Mouse (Mus musculus): ENCODE results near the gene Fam20a. TPM values are rescaled to one million over a fixed set of nuclear protein-coding genes. Genes with fewer than 3 reads are reported as not detected.

Gene Fam20a
- polyA plus RNA-seq (2016; fragmentation: Nextera tagmentation; extraction: Ambion mirVana), result 0.13 and 0.25 TPM in 2 replicates

- peaks cover 54% of the 10 kb centered on the region for H3K4me1 ChIP-seq
- peak within 1 kb of the TSS; percentile 5; the same call in 1 of the 2 replicates for H3K27ac ChIP-seq
- peaks cover 40% of the 10 kb centered on the region for H3K27me3 ChIP-seq (ENCODE audit: low read depth, poor library complexity, severe bottlenecking)
- no peaks in the 10 kb centered on the region for H3K9me3 ChIP-seq (replicated peaks)
- WGBS, result 1% methylated on average over 31 of the region's 31 CpGs
- peak within 1 kb of the TSS; percentile 58 for H3K4me3 ChIP-seq
- no peaks in the 10 kb centered on the region for H3K36me3 ChIP-seq
- DNase-seq (ENCODE audit: low spot score), result peak; percentile 66
Observed at GRCm38 (mm10) chr11:109721781-109722446, at the start of gene Fam20a. Fam20a (minus strand) TSS chr11:109722279.

- no peaks in the 10 kb centered on the region for H3K27me3 ChIP-seq (ENCODE audit: low read depth, poor library complexity, severe bottlenecking)
- no peaks in the 10 kb centered on the region for H3K4me1 ChIP-seq
- H3K27ac ChIP-seq, result no peak overlapping the region
- no peak for DNase-seq (ENCODE audit: low spot score)
- no peak overlapping the region for H3K4me3 ChIP-seq
- no peaks in the 10 kb centered on the region for H3K9me3 ChIP-seq (replicated peaks)
- H3K36me3 ChIP-seq, result no peaks in the 10 kb centered on the region
- WGBS, result 79% methylated on average over 1 of the region's 1 CpGs
Observed at GRCm38 (mm10) chr11:109771381-109771780, 49.3 kb upstream of the Fam20a start.

GRCm38 (mm10) chr11:109770185-109770584 is 48.1 kb upstream of the Fam20a start:
- Histone ChIP-seq H3K4me3 (no peak overlapping the region), H3K36me3 (no peaks in the 10 kb centered on the region), H3K27ac (no peak overlapping the region), H3K4me1 (no peaks in the 10 kb centered on the region), H3K9me3 (replicated peaks) (no peaks in the 10 kb centered on the region), H3K27me3 (ENCODE audit: low read depth, poor library complexity, severe bottlenecking) (no peaks in the 10 kb centered on the region)
- 85% methylated on average over 14 of the region's 14 CpGs for WGBS
- no peak for DNase-seq (ENCODE audit: low spot score)

GRCm38 (mm10) chr11:109769091-109769490 is 47.0 kb upstream of the Fam20a start:
- Histone ChIP-seq H3K4me3 (no peak overlapping the region), H3K36me3 (no peaks in the 10 kb centered on the region), H3K27ac (no peak overlapping the region), H3K27me3 (ENCODE audit: low read depth, poor library complexity, severe bottlenecking) (no peaks in the 10 kb centered on the region), H3K4me1 (no peaks in the 10 kb centered on the region), H3K9me3 (replicated peaks) (no peaks in the 10 kb centered on the region)
- DNase-seq (ENCODE audit: low spot score), result no peak
- WGBS, result 75% methylated on average over 5 of the region's 5 CpGs

- 91% methylated on average over 7 of the region's 7 CpGs for WGBS
- Histone ChIP-seq H3K27ac (no peak overlapping the region), H3K4me1 (no peaks in the 10 kb centered on the region), H3K4me3 (no peak overlapping the region), H3K9me3 (replicated peaks) (no peaks in the 10 kb centered on the region), H3K36me3 (no peaks in the 10 kb centered on the region), H3K27me3 (ENCODE audit: low read depth, poor library complexity, severe bottlenecking) (no peaks in the 10 kb centered on the region)
- no peak for DNase-seq (ENCODE audit: low spot score)
Observed at GRCm38 (mm10) chr11:109760063-109760462, 38.0 kb upstream of the Fam20a start.

- no peaks in the 10 kb centered on the region for H3K27me3 ChIP-seq (ENCODE audit: low read depth, poor library complexity, severe bottlenecking)
- no peak for DNase-seq (ENCODE audit: low spot score)
- H3K36me3 ChIP-seq, result no peaks in the 10 kb centered on the region
- WGBS, result 97% methylated on average over 2 of the region's 2 CpGs
- H3K4me1 ChIP-seq, result no peaks in the 10 kb centered on the region
- no peak overlapping the region for H3K4me3 ChIP-seq
- H3K27ac ChIP-seq, result no peak overlapping the region
- no peaks in the 10 kb centered on the region for H3K9me3 ChIP-seq (replicated peaks)
Observed at GRCm38 (mm10) chr11:109758616-109759215, 36.6 kb upstream of the Fam20a start.

GRCm38 (mm10) chr11:109754105-109754602 is 32.1 kb upstream of the Fam20a start:
- H3K4me1 ChIP-seq, result peaks cover 10% of the 10 kb centered on the region
- H3K4me3 ChIP-seq, result no peak overlapping the region
- no peaks in the 10 kb centered on the region for H3K9me3 ChIP-seq (replicated peaks)
- WGBS, result 82% methylated on average over 7 of the region's 7 CpGs
- no peaks in the 10 kb centered on the region for H3K36me3 ChIP-seq
- H3K27me3 ChIP-seq (ENCODE audit: low read depth, poor library complexity, severe bottlenecking), result no peaks in the 10 kb centered on the region
- no peak for DNase-seq (ENCODE audit: low spot score)
- H3K27ac ChIP-seq, result no peak overlapping the region

GRCm38 (mm10) chr11:109751636-109752603 is 29.8 kb upstream of the Fam20a start:
- H3K9me3 ChIP-seq (replicated peaks), result no peaks in the 10 kb centered on the region
- no peaks in the 10 kb centered on the region for H3K27me3 ChIP-seq (ENCODE audit: low read depth, poor library complexity, severe bottlenecking)
- H3K27ac ChIP-seq, result no peak overlapping the region
- H3K36me3 ChIP-seq, result no peaks in the 10 kb centered on the region
- no peak for DNase-seq (ENCODE audit: low spot score)
- 46% methylated on average over 12 of the region's 12 CpGs for WGBS
- peaks cover 10% of the 10 kb centered on the region for H3K4me1 ChIP-seq
- H3K4me3 ChIP-seq, result no peak overlapping the region

- no peaks in the 10 kb centered on the region for H3K27me3 ChIP-seq (ENCODE audit: low read depth, poor library complexity, severe bottlenecking)
- H3K36me3 ChIP-seq, result no peaks in the 10 kb centered on the region
- 87% methylated on average over 4 of the region's 4 CpGs for WGBS
- H3K27ac ChIP-seq, result no peak overlapping the region
- H3K4me1 ChIP-seq, result no peaks in the 10 kb centered on the region; the same call in 1 of the 2 replicates
- H3K9me3 ChIP-seq (replicated peaks), result no peaks in the 10 kb centered on the region
- no peak for DNase-seq (ENCODE audit: low spot score)
- H3K4me3 ChIP-seq, result no peak overlapping the region
Observed at GRCm38 (mm10) chr11:109745210-109745609, 23.1 kb upstream of the Fam20a start.

- Histone ChIP-seq H3K27me3 (ENCODE audit: low read depth, poor library complexity, severe bottlenecking) (no peaks in the 10 kb centered on the region), H3K4me1 (peaks cover 8% of the 10 kb centered on the region), H3K27ac (no peak overlapping the region), H3K36me3 (no peaks in the 10 kb centered on the region), H3K9me3 (replicated peaks) (no peaks in the 10 kb centered on the region), H3K4me3 (no peak overlapping the region)
- 70% methylated on average over 3 of the region's 3 CpGs for WGBS
- no peak for DNase-seq (ENCODE audit: low spot score)
Observed at GRCm38 (mm10) chr11:109737967-109738366, 15.9 kb upstream of the Fam20a start.

GRCm38 (mm10) chr11:109736406-109736805 is 14.3 kb upstream of the Fam20a start:
- Histone ChIP-seq H3K27ac (no peak overlapping the region), H3K4me1 (peaks cover 8% of the 10 kb centered on the region), H3K36me3 (no peaks in the 10 kb centered on the region), H3K27me3 (ENCODE audit: low read depth, poor library complexity, severe bottlenecking) (no peaks in the 10 kb centered on the region), H3K9me3 (replicated peaks) (no peaks in the 10 kb centered on the region), H3K4me3 (no peak overlapping the region)
- no peak for DNase-seq (ENCODE audit: low spot score)
- WGBS, result 56% methylated on average over 3 of the region's 3 CpGs

GRCm38 (mm10) chr11:109734341-109734740 is 12.3 kb upstream of the Fam20a start:
- no peak overlapping the region for H3K27ac ChIP-seq
- H3K27me3 ChIP-seq (ENCODE audit: low read depth, poor library complexity, severe bottlenecking), result no peaks in the 10 kb centered on the region
- DNase-seq (ENCODE audit: low spot score), result no peak
- H3K4me3 ChIP-seq, result no peak overlapping the region
- H3K9me3 ChIP-seq (replicated peaks), result no peaks in the 10 kb centered on the region
- peaks cover 8% of the 10 kb centered on the region for H3K4me1 ChIP-seq
- no peaks in the 10 kb centered on the region for H3K36me3 ChIP-seq
- WGBS, result 93% methylated on average over 1 of the region's 1 CpGs
